Mouse (Mus musculus) embryonic facial prominence, embryonic 14.5 days (tissue): Measurements from ENCODE around the gene Ap1m1. TPM values are rescaled to one million over a fixed set of nuclear protein-coding genes. Genes with fewer than 3 reads are reported as not detected.
A peak's percentile ranks its signal among the peaks of the same experiment; 100 is the strongest.

Experiments used
- ATAC-seq: fragments of 200-750 bp; cut with Nextera tagmentation; 2 replicates; pipeline ENCODE4 v1.8.0; 2017; ENCODE audit warnings: low read depth, moderate number of reproducible peaks, moderate TSS enrichment
- DNase-seq: peaks from one replicate; pipeline ENCODE4 v3.0.0-alpha.2; 2015; ENCODE audit warnings: low spot score
- H3K27ac ChIP-seq: fragments of 300-500 bp; sonication (generic); replicated peaks from 2 replicates; pipeline ENCODE4 v1.5.1; 2014; ENCODE audit warnings: low read depth, mild to moderate bottlenecking, low read length, moderate library complexity
- H3K27me3 ChIP-seq: fragments of 300-500 bp; sonication (generic); replicated peaks from 2 replicates; pipeline ENCODE4 v1.6.1; 2014; ENCODE audit warnings: low read length; ENCODE audit not compliant: control insufficient read depth, insufficient read depth
- H3K36me3 ChIP-seq: fragments of 300-500 bp; sonication (generic); 2 replicates; pipeline ENCODE4 v1.6.1; 2014; ENCODE audit warnings: low read length, mixed read lengths; ENCODE audit not compliant: control insufficient read depth, insufficient read depth
- H3K4me1 ChIP-seq: fragments of 300-500 bp; sonication (generic); 2 replicates; pipeline ENCODE4 v1.6.1; 2014; ENCODE audit warnings: antibody characterized with exemption, low read length; ENCODE audit not compliant: control insufficient read depth, insufficient read depth
- H3K4me2 ChIP-seq: fragments of 300-500 bp; sonication (generic); 2 replicates; pipeline ENCODE4 v1.6.1; 2014; ENCODE audit warnings: low read depth, mild to moderate bottlenecking, low read length, moderate library complexity, mixed read lengths
- H3K4me3 ChIP-seq: fragments of 300-500 bp; sonication (generic); 2 replicates; pipeline ENCODE4 v1.5.1; 2014; ENCODE audit warnings: low read depth, mild to moderate bottlenecking, low read length
- H3K9ac ChIP-seq: fragments of 300-500 bp; sonication (generic); 2 replicates; pipeline ENCODE4 v1.6.1; 2014; ENCODE audit warnings: low read depth, mild to moderate bottlenecking, low read length, moderate library complexity, mixed read lengths
- H3K9me3 ChIP-seq: fragments of 300-500 bp; sonication (generic); 2 replicates; pipeline ENCODE4 v1.6.1; 2016; ENCODE audit warnings: low read length; ENCODE audit not compliant: control insufficient read depth
- WGBS: fragments of 180-500 bp; shearing (Covaris S2); extraction: QIAGEN DNeasy Blood & Tissue Kit; methylation state at CpG from one replicate; pipeline ENCODE4 v1.1.7; 2014; 5-methylcytosine and 5-hydroxymethylcytosine counted together
- polyA plus RNA-seq: library from polyadenylated mRNA; unstranded; fragments of >200 nt; fragmentation: Nextera tagmentation; extraction: Ambion mirVana; gene quantifications from 2 replicates; pipeline ENCODE4 v1.2.1, GENCODE M21; 2014

The Ap1m1 gene
- polyA plus RNA-seq, 1 experiment from 2014 or later: 85.2 TPM

- Histone ChIP-seq H3K4me2 (no peak overlapping the region), H3K9me3 (no peaks in the 10 kb centered on the region), H3K4me1 (no peaks in the 10 kb centered on the region), H3K27ac (no peak overlapping the region), H3K4me3 (no peak overlapping the region), H3K36me3 (no peaks in the 10 kb centered on the region), H3K9ac (no peak overlapping the region), H3K27me3 (no peaks in the 10 kb centered on the region)
- ATAC-seq: no peak
- 61% methylated on average over 3 of the region's 3 CpGs for WGBS
- no peak for DNase-seq
These were observed 31.9 kb downstream of the Ap1m1 start for GRCm38 (mm10) chr8:72271691-72272090.

- WGBS: 20% methylated on average over 3 of the region's 3 CpGs
- Histone ChIP-seq H3K4me2 (no peak overlapping the region), H3K9me3 (no peaks in the 10 kb centered on the region), H3K9ac (no peak overlapping the region), H3K27me3 (no peaks in the 10 kb centered on the region), H3K4me1 (no peaks in the 10 kb centered on the region), H3K4me3 (no peak overlapping the region), H3K27ac (no peak overlapping the region), H3K36me3 (no peaks in the 10 kb centered on the region)
- peak; percentile 64 for DNase-seq
- ATAC-seq: peak; percentile 70
These were observed 32.5 kb downstream of the Ap1m1 start for GRCm38 (mm10) chr8:72272361-72272760.

GRCm38 (mm10) chr8:72273111-72273770 is 33.4 kb downstream of the Ap1m1 start:
- H3K4me3 ChIP-seq: no peak overlapping the region
- no peak overlapping the region for H3K9ac ChIP-seq
- H3K4me2 ChIP-seq: no peak overlapping the region
- WGBS: 100% methylated on average over 1 of the region's 1 CpGs
- H3K4me1 ChIP-seq: no peaks in the 10 kb centered on the region
- ATAC-seq: no peak
- H3K27ac ChIP-seq: no peak overlapping the region
- no peaks in the 10 kb centered on the region for H3K36me3 ChIP-seq
- H3K9me3 ChIP-seq: no peaks in the 10 kb centered on the region
- DNase-seq: no peak
- H3K27me3 ChIP-seq: no peaks in the 10 kb centered on the region

GRCm38 (mm10) chr8:72273807-72274206 is 34.0 kb downstream of the Ap1m1 start:
- H3K4me2 ChIP-seq: no peak overlapping the region
- ATAC-seq (no peak), DNase-seq (no peak)
- no peaks in the 10 kb centered on the region for H3K4me1 ChIP-seq
- no peak overlapping the region for H3K27ac ChIP-seq
- 77% methylated on average over 5 of the region's 5 CpGs for WGBS
- H3K27me3 ChIP-seq: no peaks in the 10 kb centered on the region
- H3K9me3 ChIP-seq: no peaks in the 10 kb centered on the region
- no peak overlapping the region for H3K9ac ChIP-seq
- H3K4me3 ChIP-seq: no peak overlapping the region
- no peaks in the 10 kb centered on the region for H3K36me3 ChIP-seq

GRCm38 (mm10) chr8:72277244-72277643 is 37.4 kb downstream of the Ap1m1 start:
- H3K36me3 ChIP-seq: no peaks in the 10 kb centered on the region
- H3K9me3 ChIP-seq: no peaks in the 10 kb centered on the region
- no peaks in the 10 kb centered on the region for H3K4me1 ChIP-seq
- 73% methylated on average over 3 of the region's 3 CpGs for WGBS
- H3K4me3 ChIP-seq: no peak overlapping the region
- DNase-seq: no peak
- H3K27me3 ChIP-seq: no peaks in the 10 kb centered on the region
- no peak overlapping the region for H3K9ac ChIP-seq
- H3K4me2 ChIP-seq: no peak overlapping the region
- H3K27ac ChIP-seq: no peak overlapping the region
- ATAC-seq: no peak

GRCm38 (mm10) chr8:72279151-72279550 is 39.3 kb downstream of the Ap1m1 start:
- Histone ChIP-seq H3K9me3 (no peaks in the 10 kb centered on the region), H3K9ac (no peak overlapping the region), H3K27me3 (no peaks in the 10 kb centered on the region), H3K36me3 (no peaks in the 10 kb centered on the region), H3K4me3 (no peak overlapping the region), H3K27ac (no peak overlapping the region), H3K4me1 (no peaks in the 10 kb centered on the region), H3K4me2 (no peak overlapping the region)
- WGBS: 75% methylated on average over 7 of the region's 7 CpGs
- no peak for DNase-seq
- no peak for ATAC-seq

GRCm38 (mm10) chr8:72281634-72282033 is 41.8 kb downstream of the Ap1m1 start:
- Histone ChIP-seq H3K4me2 (no peak overlapping the region), H3K4me3 (no peak overlapping the region), H3K9ac (no peak overlapping the region), H3K9me3 (no peaks in the 10 kb centered on the region), H3K4me1 (no peaks in the 10 kb centered on the region), H3K27ac (no peak overlapping the region), H3K27me3 (no peaks in the 10 kb centered on the region), H3K36me3 (no peaks in the 10 kb centered on the region)
- 25% methylated on average over 3 of the region's 3 CpGs for WGBS
- no peak for ATAC-seq
- peak; percentile 60 for DNase-seq

- Histone ChIP-seq H3K27me3 (no peaks in the 10 kb centered on the region), H3K9ac (no peak overlapping the region), H3K4me1 (no peaks in the 10 kb centered on the region), H3K36me3 (no peaks in the 10 kb centered on the region), H3K4me2 (no peak overlapping the region), H3K27ac (no peak overlapping the region), H3K4me3 (no peak overlapping the region), H3K9me3 (no peaks in the 10 kb centered on the region)
- DNase-seq (no peak), ATAC-seq (no peak)
- 60% methylated on average over 4 of the region's 4 CpGs for WGBS
These were observed 45.5 kb downstream of the Ap1m1 start for GRCm38 (mm10) chr8:72285285-72285684.

- H3K27me3 ChIP-seq: no peaks in the 10 kb centered on the region
- DNase-seq: peak; percentile 34
- no peak overlapping the region for H3K9ac ChIP-seq
- 0 out of 2 replicates have a peak, but pooled peaks have one; percentile 30 for ATAC-seq
- H3K4me1 ChIP-seq: no peaks in the 10 kb centered on the region
- no peaks in the 10 kb centered on the region for H3K9me3 ChIP-seq
- H3K36me3 ChIP-seq: no peaks in the 10 kb centered on the region
- no peak overlapping the region for H3K27ac ChIP-seq
- no peak overlapping the region for H3K4me2 ChIP-seq
- no peak overlapping the region for H3K4me3 ChIP-seq
These were observed 49.2 kb downstream of the Ap1m1 start for GRCm38 (mm10) chr8:72289051-72289450.
